ENCODE assay signal across 1 mouse cellular context in the genomic region with DNA sequence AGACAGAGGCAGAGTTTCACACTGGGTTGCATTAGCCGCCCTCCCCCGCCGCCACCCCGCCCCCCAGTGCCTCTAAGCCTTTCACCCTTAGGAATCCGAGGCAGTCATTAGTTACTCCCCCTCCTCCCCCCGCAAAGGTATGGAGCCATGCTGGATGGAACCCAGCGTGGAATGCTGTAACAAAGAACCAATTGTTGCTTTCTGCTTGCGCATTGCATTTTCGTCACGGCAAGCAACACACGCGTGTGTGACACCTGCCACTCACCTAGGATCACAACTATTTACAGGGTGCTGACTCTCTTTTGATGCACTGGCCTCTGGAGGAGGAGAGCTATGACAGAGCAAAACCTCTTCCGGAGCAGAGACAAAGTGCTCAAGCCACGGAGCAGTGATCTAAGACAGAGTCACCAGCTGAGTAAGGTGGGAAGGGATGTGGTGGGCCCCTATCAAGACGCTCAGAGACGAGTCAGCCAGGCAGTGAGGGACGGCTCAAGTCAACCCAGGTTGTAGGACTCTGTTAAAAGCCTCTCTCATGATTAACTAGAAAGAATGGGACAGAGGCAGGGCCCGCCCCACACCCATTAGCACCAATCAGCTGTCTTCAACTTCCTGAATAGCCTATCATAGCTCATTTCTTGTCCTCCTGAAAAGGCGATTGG.
TF ChIP-seq lines count a peak whose summit lies in the region.

No protein-coding gene starts in this region.

TF ChIP-seq in CH12.LX, 34 proteins besides CTCF, POLR2A, EP300 and RAD21:
- no peak for TF ChIP-seq USF2 (conservative IDR thresholded peaks at IDR 0.05; ENCODE audit: low read depth, low read length)
- TF ChIP-seq TBP (conservative IDR thresholded peaks at IDR 0.05; ENCODE audit: low read depth, low read length): peak; percentile 89
- TF ChIP-seq NELFE (IDR thresholded peaks at IDR 0.05; ENCODE audit: low read depth, low read length): no peak; the same call in 1 of the 2 replicates
- 0 out of 2 replicates have a peak, but pooled peaks have one; percentile 4 for TF ChIP-seq MXI1 (IDR thresholded peaks at IDR 0.05; ENCODE audit: low read depth, low read length)
- TF ChIP-seq NRF1 (IDR thresholded peaks at IDR 0.05; ENCODE audit: low read depth, low read length): 0 out of 2 replicates have a peak, but pooled peaks have one; percentile 20
- TF ChIP-seq IRF4 (IDR thresholded peaks at IDR 0.05; ENCODE audit: low read depth, low read length): 0 out of 2 replicates have a peak, but pooled peaks have one; percentile 45
- peak; percentile 92 for TF ChIP-seq CHD2 (IDR thresholded peaks at IDR 0.05; ENCODE audit: low read length)
- TF ChIP-seq MAFK (IDR thresholded peaks at IDR 0.05; ENCODE audit: insufficient replicate concordance, low read length): no peak
- no peak for TF ChIP-seq ZMIZ1 (IDR thresholded peaks at IDR 0.05; ENCODE audit: low read depth, low read length)
- TF ChIP-seq SMC3 (IDR thresholded peaks at IDR 0.05; ENCODE audit: low read depth, low read length): no peak; the same call in 1 of the 2 replicates
- no peak for TF ChIP-seq POLR2AphosphoS2 (IDR thresholded peaks at IDR 0.05; ENCODE audit: low read depth, low read length)
- TF ChIP-seq BHLHE40 (IDR thresholded peaks at IDR 0.05; ENCODE audit: low read depth, low read length): peak; percentile 66
TF ChIP-seq in CH12.LX: peak in this region for 6.
